Mouse (Mus musculus): Measurements from ENCODE around the gene Lmo3.

DNA sequence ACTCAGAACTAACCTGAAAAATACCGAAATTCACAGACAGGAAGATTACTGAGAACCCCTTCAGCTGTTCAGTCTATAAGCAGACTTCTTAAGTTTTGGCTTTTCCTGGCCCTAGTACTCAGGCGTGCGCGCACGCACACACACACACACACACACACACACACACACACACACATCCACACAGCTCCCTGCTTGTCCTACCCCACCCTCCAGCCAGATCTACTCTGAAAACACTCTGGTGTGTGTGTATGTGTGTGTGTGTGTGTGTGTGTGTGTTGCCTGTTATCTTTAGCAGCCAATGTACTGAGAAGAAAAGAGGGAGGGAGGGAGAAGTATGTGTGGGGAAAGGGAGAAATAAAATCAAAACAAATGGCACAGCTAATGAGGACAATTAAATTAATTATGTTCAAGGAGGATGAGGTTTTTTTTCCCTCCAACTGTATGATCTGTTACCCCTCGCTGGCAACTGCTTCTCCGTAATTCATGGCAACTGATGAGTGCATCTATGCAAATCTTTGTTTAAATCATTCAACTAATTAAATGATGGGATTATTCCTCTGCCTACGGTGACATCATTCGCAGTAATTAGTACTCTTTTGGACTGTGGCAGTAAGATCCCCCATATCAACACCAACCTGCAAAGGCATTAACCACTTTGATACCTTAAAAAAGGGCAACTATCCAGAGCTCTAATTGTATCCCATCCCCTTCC lies 157.1 kb downstream of the Lmo3 start:
- TF ChIP-seq POLR2A (IDR thresholded peaks at IDR 0.05; ENCODE audit: borderline replicate concordance, low read depth, low read length) (no peak), CTCF (IDR thresholded peaks at IDR 0.05; ENCODE audit: low read depth, low read length) (no peak)

All from bone marrow macrophage, adult 2 months (primary cell).